Mouse (Mus musculus): ENCODE results near the gene Hspb2.

Gene Hspb2

DNA sequence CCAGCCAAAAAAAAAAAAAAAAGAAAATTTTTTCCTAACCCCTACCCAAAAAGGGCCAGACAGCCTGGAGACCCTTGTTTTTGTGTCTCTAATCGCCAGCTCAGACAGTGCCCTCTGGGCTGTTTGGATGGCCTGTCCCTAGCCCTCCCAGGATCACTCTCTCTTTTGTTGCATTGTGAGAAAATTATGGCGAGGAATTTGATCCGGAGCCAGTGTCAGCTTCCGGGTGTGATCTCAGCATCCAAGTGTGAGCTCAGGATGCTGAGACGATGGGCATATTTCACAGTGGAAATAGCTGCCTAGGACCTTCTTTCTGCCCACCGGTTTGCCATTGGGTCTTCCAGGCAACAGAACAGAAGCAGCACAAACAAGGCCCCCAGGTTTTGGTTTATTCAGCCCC is 1.4 kb downstream of the Hspb2 start:
- no peak for DNase-seq (ENCODE audit: low read depth, low spot score)

GRCm38 (mm10) chr9:50746214-50746677 is 5.9 kb downstream of the Hspb2 start, which contains the start of gene 2310030G06Rik:
Gene 2310030G06Rik (minus strand): TSS chr9:50746536.
- DNase-seq (ENCODE audit: low read depth, low spot score) = no peak

- no peak for DNase-seq (ENCODE audit: low read depth, low spot score)
Observed at GRCm38 (mm10) chr9:50745806-50746205, 6.3 kb downstream of the Hspb2 start.

- no peak for DNase-seq (ENCODE audit: low read depth, low spot score)
Observed at GRCm38 (mm10) chr9:50742744-50743143, 9.4 kb downstream of the Hspb2 start.

DNA sequence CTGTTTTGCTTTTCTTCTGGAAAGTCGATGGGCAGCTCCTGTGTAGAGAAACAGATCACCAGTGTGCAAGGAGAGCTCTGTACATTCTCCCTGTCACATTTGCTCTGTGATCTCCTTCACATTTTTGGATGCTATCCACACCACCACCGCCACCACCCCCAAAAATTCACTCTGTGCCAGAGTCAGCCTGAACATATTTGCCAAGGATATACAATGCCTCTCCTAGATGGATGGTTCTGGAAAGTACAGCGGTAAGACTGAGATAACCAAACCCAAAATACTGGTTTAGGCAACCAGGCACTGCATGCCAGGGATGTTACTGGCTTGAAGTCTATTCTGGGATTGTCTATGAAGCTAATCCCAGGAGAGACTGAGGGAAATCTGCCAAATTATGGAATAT is 9.9 kb downstream of the Hspb2 start:
- no peak for DNase-seq (ENCODE audit: low read depth, low spot score)

GRCm38 (mm10) chr9:50740867-50741784 is 11.0 kb downstream of the Hspb2 start:
- no peak for DNase-seq (ENCODE audit: low read depth, low spot score)

DNA sequence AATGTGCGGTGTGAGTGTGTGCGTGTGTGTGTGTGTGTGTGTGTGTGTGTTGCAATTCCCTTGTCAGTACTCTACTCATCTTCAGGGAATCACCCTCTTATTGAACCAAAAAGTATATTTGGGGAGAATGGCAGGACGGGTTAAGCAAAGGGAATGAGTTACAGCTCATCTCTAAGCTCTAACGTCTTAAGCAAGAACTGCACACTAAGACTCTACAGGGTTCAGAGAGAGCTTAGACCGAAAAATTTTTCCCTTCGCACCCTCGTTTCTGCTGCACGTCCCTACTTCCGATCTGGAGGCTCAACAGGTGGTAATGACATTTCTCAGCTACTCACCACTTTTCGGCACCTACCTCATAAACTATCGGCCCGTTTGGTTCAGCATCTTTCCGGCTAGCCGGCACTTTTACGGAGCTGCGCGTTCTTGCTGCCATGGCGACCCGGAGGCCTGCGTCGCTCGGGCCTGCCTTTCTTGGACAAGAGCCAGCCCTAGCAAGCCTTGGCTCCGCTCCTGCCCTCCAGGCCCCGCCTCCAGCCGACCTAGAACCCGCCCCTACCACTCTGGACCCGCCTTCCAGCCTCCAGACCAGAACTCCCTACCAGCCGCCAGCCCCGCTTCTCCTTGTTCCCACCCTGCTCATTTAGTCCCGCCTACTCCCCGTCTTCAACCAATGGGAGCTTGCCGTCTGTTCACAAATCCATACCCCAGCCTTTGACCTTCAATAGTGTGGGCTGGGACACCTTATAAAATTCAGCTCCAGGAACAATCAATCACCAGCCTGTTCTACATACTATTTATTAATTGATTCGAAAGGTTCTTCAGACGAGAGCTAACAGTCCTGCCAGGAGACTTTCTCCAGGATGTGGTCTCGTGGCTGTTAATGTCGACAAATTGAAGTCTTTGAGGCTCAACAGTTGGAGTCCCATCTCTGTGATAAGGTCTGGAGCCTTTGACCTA is 13.0 kb downstream of the Hspb2 start, which contains the start of gene Dixdc1:
Dixdc1 (minus strand) TSS at position 604 of the 957 bp plus-strand sequence.
- DNase-seq (ENCODE audit: low read depth, low spot score) = peak; percentile 83

GRCm38 (mm10) chr9:50734989-50735388 is 17.2 kb downstream of the Hspb2 start:
- peak; percentile 55 for DNase-seq (ENCODE audit: low read depth, low spot score)

GRCm38 (mm10) chr9:50732560-50732959 is 19.6 kb downstream of the Hspb2 start:
- DNase-seq (ENCODE audit: low read depth, low spot score) = no peak

DNA sequence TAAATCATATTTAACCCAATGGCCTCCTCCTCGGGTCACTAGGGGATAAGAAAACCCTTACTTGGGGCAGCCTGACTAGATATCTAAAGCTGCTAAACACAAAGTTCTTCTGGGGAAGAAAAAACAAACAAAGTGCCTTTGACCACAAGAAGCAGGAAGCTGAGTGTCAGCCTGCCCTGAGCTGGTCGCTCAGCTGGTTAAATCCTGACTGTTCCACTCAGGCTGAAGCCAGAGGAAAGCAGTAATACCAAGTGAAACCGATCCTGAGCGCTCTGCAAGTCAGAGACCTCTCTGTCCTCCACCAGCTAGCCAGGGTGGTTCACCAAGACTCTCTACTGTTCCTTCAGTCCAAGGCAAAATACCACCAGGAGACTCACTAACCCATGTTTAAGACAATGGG is 22.6 kb downstream of the Hspb2 start:
- DNase-seq (ENCODE audit: low read depth, low spot score) = no peak

DNA sequence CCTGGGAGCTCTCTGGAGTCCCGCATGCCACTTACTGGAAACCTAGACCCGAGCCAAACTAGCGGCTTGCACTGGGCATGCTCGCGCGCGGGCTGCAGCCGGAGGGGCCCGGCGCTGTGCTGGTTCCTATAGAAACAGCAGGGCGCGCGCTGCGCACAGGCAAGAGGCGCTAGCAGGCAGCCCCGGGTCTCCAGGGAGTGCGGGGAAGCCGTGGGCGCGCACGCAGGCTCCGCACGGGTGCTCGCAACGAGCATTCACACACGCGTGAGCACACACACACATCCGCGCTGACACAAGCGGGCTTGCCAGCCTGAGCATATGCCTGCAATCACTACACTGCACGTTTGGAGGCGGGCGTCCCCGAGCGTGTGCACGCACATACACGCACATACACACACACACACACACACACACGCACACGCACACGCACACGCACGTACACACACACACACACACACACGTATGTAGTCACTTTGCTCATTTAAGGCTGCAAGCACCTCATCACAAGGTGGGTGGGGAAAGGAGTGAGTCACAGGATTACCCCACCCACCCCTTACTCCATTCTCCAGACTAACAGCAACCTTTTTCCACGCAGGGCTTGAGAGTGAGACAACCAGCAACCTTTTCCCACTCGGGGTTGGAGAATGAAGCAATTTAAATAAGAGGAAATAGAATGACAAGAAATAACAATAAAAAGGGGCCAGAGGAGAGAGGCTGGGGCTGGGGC is 24.1 kb downstream of the Hspb2 start:
- DNase-seq (ENCODE audit: low read depth, low spot score) = peak; percentile 54

GRCm38 (mm10) chr9:50727171-50727924 is 24.8 kb downstream of the Hspb2 start:
- DNase-seq (ENCODE audit: low read depth, low spot score) = no peak

GRCm38 (mm10) chr9:50725921-50726590 is 26.1 kb downstream of the Hspb2 start:
- no peak for DNase-seq (ENCODE audit: low read depth, low spot score)

GRCm38 (mm10) chr9:50724661-50725330 is 27.4 kb downstream of the Hspb2 start:
- DNase-seq (ENCODE audit: low read depth, low spot score) = no peak

DNA sequence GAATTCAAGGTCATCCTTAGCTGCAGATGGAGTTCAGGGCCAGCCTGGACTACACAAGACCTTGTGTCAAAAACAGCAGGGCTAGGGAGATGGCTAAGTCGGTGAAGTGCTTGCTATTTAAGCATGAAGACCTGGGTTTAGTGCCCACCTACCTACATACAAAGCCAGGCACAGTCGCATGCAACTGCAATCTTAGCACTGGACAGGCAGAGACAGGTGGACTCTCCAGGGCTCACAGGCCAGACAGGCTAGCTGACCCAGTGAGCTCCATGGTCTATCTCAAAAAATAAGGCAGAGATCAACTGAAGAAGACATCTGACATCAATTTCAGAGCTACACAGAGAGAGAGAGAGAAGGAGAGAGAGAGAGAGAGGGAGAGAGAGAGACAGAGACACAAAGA is 28.0 kb downstream of the Hspb2 start:
- no peak for DNase-seq (ENCODE audit: low read depth, low spot score)

- DNase-seq (ENCODE audit: low read depth, low spot score) = no peak
Observed at GRCm38 (mm10) chr9:50723406-50723805, 28.7 kb downstream of the Hspb2 start.

DNA sequence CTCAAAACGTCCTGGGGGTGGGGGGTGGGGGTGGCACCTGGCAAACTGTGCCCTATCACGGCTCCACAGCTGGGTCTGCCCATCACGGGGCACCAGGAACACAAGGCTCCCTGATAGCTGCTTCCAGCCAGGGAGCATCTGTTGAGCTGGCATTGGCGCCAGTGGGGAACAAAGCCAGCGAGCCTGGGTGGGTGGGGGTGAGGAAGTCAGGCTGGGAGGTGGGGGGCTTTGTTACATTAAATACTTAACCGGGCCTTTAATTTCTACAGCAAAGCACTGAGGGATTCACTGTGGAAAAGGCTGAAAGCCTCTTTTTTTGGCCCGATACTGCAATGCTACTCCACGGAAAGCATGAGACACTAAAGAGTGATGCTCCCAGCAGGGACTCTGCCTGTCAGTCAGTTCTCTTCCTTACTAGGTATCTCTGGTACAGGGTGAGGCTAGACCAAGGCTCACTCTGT is 29.7 kb downstream of the Hspb2 start:
- DNase-seq (ENCODE audit: low read depth, low spot score) = no peak

GRCm38 (mm10) chr9:50721061-50721460 is 31.1 kb downstream of the Hspb2 start:
- DNase-seq (ENCODE audit: low read depth, low spot score) = no peak

DNA sequence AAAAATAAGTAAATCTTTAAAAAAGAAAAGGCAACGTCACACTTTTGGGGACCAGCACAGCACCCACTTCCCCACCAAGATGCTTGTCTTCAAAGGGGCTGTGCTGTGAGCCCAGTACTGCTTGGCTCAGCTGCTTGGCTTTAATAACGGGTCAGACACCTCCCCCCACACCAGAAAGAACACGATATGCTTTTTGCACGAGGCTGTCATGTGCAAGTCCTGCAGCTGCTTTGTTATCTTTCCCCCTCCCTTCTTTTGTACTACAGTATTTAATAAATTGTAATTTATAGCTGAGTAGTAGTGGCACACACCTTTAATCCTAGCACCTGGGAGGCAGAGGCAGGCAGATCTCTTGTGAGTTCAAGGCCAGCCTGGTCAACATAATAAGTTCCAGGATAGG is 33.3 kb downstream of the Hspb2 start:
- no peak for DNase-seq (ENCODE audit: low read depth, low spot score)

Measured in retina, adult 2 months (tissue).